Mouse (Mus musculus) embryonic facial prominence, embryonic 13.5 days (tissue): ENCODE measurements around the gene Cd28. TPM values are rescaled to one million over a fixed set of nuclear protein-coding genes. Genes with fewer than 3 reads are reported as not detected.
A peak's percentile ranks its signal among the peaks of the same experiment; 100 is the strongest.

Source experiments
- ATAC-seq: fragments of 200-750 bp; cut with Nextera tagmentation; 2 replicates; pipeline ENCODE4 v1.8.0; 2017; ENCODE audit warnings: low read depth; ENCODE audit not compliant: insufficient number of reproducible peaks, insufficient read depth, low FRiP score, low TSS enrichment
- H3K27ac ChIP-seq: fragments of 300-500 bp; sonication (generic); 2 replicates; pipeline ENCODE4 v1.5.1; 2015; ENCODE audit warnings: moderate library complexity, mild to moderate bottlenecking, inconsistent platforms
- H3K27me3 ChIP-seq: fragments of 300-500 bp; sonication (generic); 2 replicates; pipeline ENCODE4 v1.6.1; 2015; ENCODE audit warnings: mild to moderate bottlenecking, inconsistent platforms
- H3K36me3 ChIP-seq: fragments of 300-500 bp; sonication (generic); 2 replicates; pipeline ENCODE4 v1.6.1; 2015; ENCODE audit warnings: mild to moderate bottlenecking, inconsistent platforms
- H3K4me1 ChIP-seq: fragments of 300-500 bp; sonication (generic); 2 replicates; pipeline ENCODE4 v1.6.1; 2015; ENCODE audit warnings: inconsistent platforms
- H3K4me2 ChIP-seq: fragments of 300-500 bp; sonication (generic); 2 replicates; pipeline ENCODE4 v1.6.1; 2015; ENCODE audit warnings: moderate library complexity, mild to moderate bottlenecking, inconsistent platforms
- H3K4me3 ChIP-seq: fragments of 300-500 bp; sonication (generic); 2 replicates; pipeline ENCODE4 v1.5.1; 2015; ENCODE audit warnings: mild to moderate bottlenecking, inconsistent platforms
- H3K9ac ChIP-seq: fragments of 300-500 bp; sonication (generic); 2 replicates; pipeline ENCODE4 v1.6.1; 2015; ENCODE audit warnings: mild to moderate bottlenecking, inconsistent platforms
- H3K9me3 ChIP-seq: fragments of 300-500 bp; sonication (generic); 2 replicates; pipeline ENCODE4 v1.6.1; 2016; ENCODE audit warnings: inconsistent platforms
- WGBS: fragments of 180-500 bp; shearing (Covaris S2); methylation state at CpG from one replicate; pipeline ENCODE4 v1.1.7; 2015; ENCODE audit warnings: mixed read lengths; 5-methylcytosine and 5-hydroxymethylcytosine counted together
- polyA plus RNA-seq: library from polyadenylated mRNA; unstranded; fragments of >200 nt; fragmentation: Nextera tagmentation; extraction: Ambion mirVana; gene quantifications from 2 replicates; pipeline ENCODE4 v1.2.1, GENCODE M21; 2015

The Cd28 gene
- polyA plus RNA-seq: 0.13 and 0.14 TPM in 2 replicates

GRCm38 (mm10) chr1:60716567-60716966 lies at the start of gene Cd28:
Gene Cd28 (plus strand): TSS chr1:60716800.
- no peaks in the 10 kb centered on the region for H3K9me3 ChIP-seq
- no peaks in the 10 kb centered on the region for H3K36me3 ChIP-seq
- no peak within 1 kb of the TSS for H3K4me3 ChIP-seq
- no peak within 1 kb of the TSS for H3K4me2 ChIP-seq
- H3K27me3 ChIP-seq: no peaks in the 10 kb centered on the region
- H3K9ac ChIP-seq: no peak within 1 kb of the TSS
- H3K27ac ChIP-seq: no peak within 1 kb of the TSS; the same call in 1 of the 2 replicates
- WGBS: 84% methylated on average over 5 of the region's 5 CpGs
- ATAC-seq: no peak
- no peaks in the 10 kb centered on the region for H3K4me1 ChIP-seq

GRCm38 (mm10) chr1:60667873-60668616 lies 48.6 kb upstream of the Cd28 start:
- Histone ChIP-seq H3K9ac (peak overlapping the region; percentile 36; the same call in 1 of the 2 replicates), H3K4me3 (no peak overlapping the region), H3K9me3 (no peaks in the 10 kb centered on the region), H3K27me3 (no peaks in the 10 kb centered on the region), H3K4me1 (0 out of 2 replicates have a peak, but pooled peaks cover 3% of the 10 kb centered on the region), H3K36me3 (no peaks in the 10 kb centered on the region), H3K27ac (no peak overlapping the region), H3K4me2 (peak overlapping the region; percentile 42)
- no peak for ATAC-seq
- WGBS: 46% methylated on average over 17 of the region's 17 CpGs

GRCm38 (mm10) chr1:60669048-60669447 lies 47.6 kb upstream of the Cd28 start:
- H3K27ac ChIP-seq: no peak overlapping the region
- 54% methylated on average over 9 of the region's 9 CpGs for WGBS
- no peak overlapping the region for H3K4me2 ChIP-seq
- no peaks in the 10 kb centered on the region for H3K27me3 ChIP-seq
- H3K4me1 ChIP-seq: 0 out of 2 replicates have a peak, but pooled peaks cover 3% of the 10 kb centered on the region
- H3K4me3 ChIP-seq: no peak overlapping the region
- H3K36me3 ChIP-seq: no peaks in the 10 kb centered on the region
- H3K9me3 ChIP-seq: no peaks in the 10 kb centered on the region
- no peak for ATAC-seq
- H3K9ac ChIP-seq: no peak overlapping the region

- no peak overlapping the region for H3K27ac ChIP-seq
- no peaks in the 10 kb centered on the region for H3K36me3 ChIP-seq
- no peaks in the 10 kb centered on the region for H3K27me3 ChIP-seq
- H3K9ac ChIP-seq: no peak overlapping the region
- no peaks in the 10 kb centered on the region for H3K9me3 ChIP-seq
- 91% methylated on average over 2 of the region's 2 CpGs for WGBS
- H3K4me1 ChIP-seq: 0 out of 2 replicates have a peak, but pooled peaks cover 3% of the 10 kb centered on the region
- no peak for ATAC-seq
- no peak overlapping the region for H3K4me3 ChIP-seq
- no peak overlapping the region for H3K4me2 ChIP-seq
Observed at GRCm38 (mm10) chr1:60669664-60670063, 46.9 kb upstream of the Cd28 start.

- no peaks in the 10 kb centered on the region for H3K27me3 ChIP-seq
- ATAC-seq: no peak
- H3K36me3 ChIP-seq: no peaks in the 10 kb centered on the region
- H3K4me2 ChIP-seq: no peak overlapping the region
- no peak overlapping the region for H3K4me3 ChIP-seq
- no peak overlapping the region for H3K9ac ChIP-seq
- H3K27ac ChIP-seq: no peak overlapping the region
- 0 out of 2 replicates have a peak, but pooled peaks cover 3% of the 10 kb centered on the region for H3K4me1 ChIP-seq
- H3K9me3 ChIP-seq: no peaks in the 10 kb centered on the region
- WGBS: 77% methylated on average over 5 of the region's 5 CpGs
Observed at GRCm38 (mm10) chr1:60670172-60670571, 46.4 kb upstream of the Cd28 start.

- WGBS: 83% methylated on average over 4 of the region's 4 CpGs
- H3K4me1 ChIP-seq: no peaks in the 10 kb centered on the region
- H3K27ac ChIP-seq: no peak overlapping the region
- no peak for ATAC-seq
- H3K36me3 ChIP-seq: no peaks in the 10 kb centered on the region
- no peak overlapping the region for H3K4me2 ChIP-seq
- H3K4me3 ChIP-seq: no peak overlapping the region
- H3K27me3 ChIP-seq: no peaks in the 10 kb centered on the region
- H3K9ac ChIP-seq: no peak overlapping the region
- H3K9me3 ChIP-seq: no peaks in the 10 kb centered on the region
Observed at GRCm38 (mm10) chr1:60683766-60684165, 32.8 kb upstream of the Cd28 start.

GRCm38 (mm10) chr1:60696115-60696895 lies 20.3 kb upstream of the Cd28 start:
- Histone ChIP-seq H3K4me3 (no peak overlapping the region), H3K27ac (no peak overlapping the region), H3K27me3 (no peaks in the 10 kb centered on the region), H3K9ac (no peak overlapping the region), H3K4me1 (no peaks in the 10 kb centered on the region), H3K4me2 (no peak overlapping the region), H3K9me3 (no peaks in the 10 kb centered on the region), H3K36me3 (no peaks in the 10 kb centered on the region)
- 71% methylated on average over 3 of the region's 3 CpGs for WGBS
- no peak for ATAC-seq

GRCm38 (mm10) chr1:60702641-60703040 lies 14.0 kb upstream of the Cd28 start:
- Histone ChIP-seq H3K9ac (no peak overlapping the region), H3K27me3 (no peaks in the 10 kb centered on the region), H3K4me3 (no peak overlapping the region), H3K9me3 (no peaks in the 10 kb centered on the region), H3K27ac (no peak overlapping the region), H3K36me3 (no peaks in the 10 kb centered on the region), H3K4me1 (no peaks in the 10 kb centered on the region; the same call in 1 of the 2 replicates), H3K4me2 (no peak overlapping the region)
- 46% methylated on average over 2 of the region's 2 CpGs for WGBS
- no peak for ATAC-seq

- Histone ChIP-seq H3K9ac (no peak overlapping the region), H3K27ac (no peak overlapping the region)
- whole genome bisulfite sequencing: 91% methylated on average over 3 of the region's 3 CpGs
Observed at GRCm38 (mm10) chr1:60713238-60713637, 3.4 kb upstream of the Cd28 start.

DNA sequence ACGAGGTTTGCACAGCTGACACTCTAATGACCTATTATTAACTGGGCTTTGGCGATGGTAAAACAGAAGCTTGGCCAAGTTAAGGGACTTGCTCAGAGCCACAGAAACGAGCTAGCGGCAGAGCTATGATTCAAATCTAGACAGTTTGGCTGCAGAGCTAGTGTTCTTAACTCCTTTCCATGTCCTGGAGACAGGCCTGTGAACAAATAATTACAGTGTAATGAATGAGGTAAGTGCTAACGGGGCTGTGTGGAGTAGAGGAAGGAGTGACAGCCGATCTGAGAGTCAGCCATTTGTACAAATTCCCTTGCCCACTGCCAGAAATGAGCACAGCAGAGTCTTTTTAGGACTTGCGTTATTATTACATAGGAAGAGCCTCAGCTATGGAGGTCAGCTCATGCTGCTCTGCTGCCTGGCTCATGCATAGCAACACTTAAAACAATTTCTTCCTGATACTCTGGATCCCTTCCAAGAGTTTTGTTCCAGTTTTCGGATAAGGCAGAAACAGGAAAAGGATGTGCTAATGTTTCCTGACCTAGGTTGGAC lies 876 bp upstream of the Cd28 start:
- H3K36me3 ChIP-seq: no peaks in the 10 kb centered on the region
- H3K4me3 ChIP-seq: no peak overlapping the region
- H3K4me1 ChIP-seq: no peaks in the 10 kb centered on the region
- no peaks in the 10 kb centered on the region for H3K27me3 ChIP-seq
- ATAC-seq: no peak
- H3K4me2 ChIP-seq: no peak overlapping the region
- no peaks in the 10 kb centered on the region for H3K9me3 ChIP-seq
- 64% methylated on average over 8 of the region's 8 CpGs for WGBS
- H3K27ac ChIP-seq: no peak overlapping the region
- no peak overlapping the region for H3K9ac ChIP-seq

More at GRCm38 (mm10) chr1:60713238-60713637, 3.4 kb upstream of the Cd28 start:
- Histone ChIP-seq H3K4me3 (no peak overlapping the region), H3K27me3 (no peaks in the 10 kb centered on the region), H3K36me3 (no peaks in the 10 kb centered on the region), H3K4me1 (no peaks in the 10 kb centered on the region), H3K9me3 (no peaks in the 10 kb centered on the region), H3K4me2 (no peak overlapping the region)
- no peak for ATAC-seq

- Histone ChIP-seq H3K4me2 (no peak overlapping the region), H3K36me3 (no peaks in the 10 kb centered on the region), H3K9me3 (no peaks in the 10 kb centered on the region), H3K9ac (no peak overlapping the region), H3K27me3 (no peaks in the 10 kb centered on the region), H3K4me1 (no peaks in the 10 kb centered on the region), H3K27ac (no peak overlapping the region), H3K4me3 (no peak overlapping the region)
- 69% methylated on average over 4 of the region's 4 CpGs for WGBS
- ATAC-seq: no peak
Observed at GRCm38 (mm10) chr1:60718580-60718979, 2.0 kb downstream of the Cd28 start.
